Mouse (Mus musculus) liver, embryonic 15.5 days (tissue): ENCODE measurements at regions not wholly inside any gene's neighbourhood (a gene's known extent, or its start where the extent isn't known, plus 50 kb on each side); places are given as distances from the start of the nearest gene placed in this dataset.

Experiments
- ATAC-seq: fragments of 200-750 bp; cut with Nextera tagmentation; 2 replicates; pipeline ENCODE4 v1.8.0; 2017; ENCODE audit warnings: moderate number of reproducible peaks, mild to moderate bottlenecking, moderate library complexity; ENCODE audit not compliant: insufficient read depth
- H3K27ac ChIP-seq: fragments of 300-500 bp; sonication (generic); replicated peaks from 2 replicates; pipeline ENCODE4 v1.5.1; 2015; ENCODE audit warnings: mild to moderate bottlenecking, inconsistent platforms
- H3K27me3 ChIP-seq: fragments of 300-500 bp; sonication (generic); 2 replicates; pipeline ENCODE4 v1.6.1; 2015; ENCODE audit warnings: mild to moderate bottlenecking, inconsistent platforms
- H3K36me3 ChIP-seq: fragments of 300-500 bp; sonication (generic); replicated peaks from 2 replicates; pipeline ENCODE4 v1.6.1; 2015; ENCODE audit warnings: moderate library complexity, mild to moderate bottlenecking, inconsistent platforms
- H3K4me1 ChIP-seq: fragments of 300-500 bp; sonication (generic); replicated peaks from 2 replicates; pipeline ENCODE4 v1.6.1; 2015; ENCODE audit warnings: inconsistent platforms
- H3K4me2 ChIP-seq: fragments of 300-500 bp; sonication (generic); 2 replicates; pipeline ENCODE4 v1.6.1; 2015; ENCODE audit warnings: moderate library complexity, mild to moderate bottlenecking, inconsistent platforms
- H3K4me3 ChIP-seq: fragments of 300-500 bp; sonication (generic); replicated peaks from 2 replicates; pipeline ENCODE4 v1.5.1; 2015; ENCODE audit warnings: mild to moderate bottlenecking, inconsistent platforms
- H3K9ac ChIP-seq: fragments of 300-500 bp; sonication (generic); 2 replicates; pipeline ENCODE4 v1.6.1; 2015; ENCODE audit warnings: moderate library complexity, mild to moderate bottlenecking, inconsistent platforms
- H3K9me3 ChIP-seq: fragments of 300-500 bp; sonication (generic); replicated peaks from 2 replicates; pipeline ENCODE4 v1.6.1; 2016; ENCODE audit warnings: inconsistent platforms
- WGBS: fragments of 180-500 bp; shearing (Covaris S2); methylation state at CpG from one replicate; pipeline ENCODE4 v1.1.7; 2015; ENCODE audit warnings: mixed read lengths; ENCODE audit not compliant: insufficient replicate concordance; 5-methylcytosine and 5-hydroxymethylcytosine counted together

DNA sequence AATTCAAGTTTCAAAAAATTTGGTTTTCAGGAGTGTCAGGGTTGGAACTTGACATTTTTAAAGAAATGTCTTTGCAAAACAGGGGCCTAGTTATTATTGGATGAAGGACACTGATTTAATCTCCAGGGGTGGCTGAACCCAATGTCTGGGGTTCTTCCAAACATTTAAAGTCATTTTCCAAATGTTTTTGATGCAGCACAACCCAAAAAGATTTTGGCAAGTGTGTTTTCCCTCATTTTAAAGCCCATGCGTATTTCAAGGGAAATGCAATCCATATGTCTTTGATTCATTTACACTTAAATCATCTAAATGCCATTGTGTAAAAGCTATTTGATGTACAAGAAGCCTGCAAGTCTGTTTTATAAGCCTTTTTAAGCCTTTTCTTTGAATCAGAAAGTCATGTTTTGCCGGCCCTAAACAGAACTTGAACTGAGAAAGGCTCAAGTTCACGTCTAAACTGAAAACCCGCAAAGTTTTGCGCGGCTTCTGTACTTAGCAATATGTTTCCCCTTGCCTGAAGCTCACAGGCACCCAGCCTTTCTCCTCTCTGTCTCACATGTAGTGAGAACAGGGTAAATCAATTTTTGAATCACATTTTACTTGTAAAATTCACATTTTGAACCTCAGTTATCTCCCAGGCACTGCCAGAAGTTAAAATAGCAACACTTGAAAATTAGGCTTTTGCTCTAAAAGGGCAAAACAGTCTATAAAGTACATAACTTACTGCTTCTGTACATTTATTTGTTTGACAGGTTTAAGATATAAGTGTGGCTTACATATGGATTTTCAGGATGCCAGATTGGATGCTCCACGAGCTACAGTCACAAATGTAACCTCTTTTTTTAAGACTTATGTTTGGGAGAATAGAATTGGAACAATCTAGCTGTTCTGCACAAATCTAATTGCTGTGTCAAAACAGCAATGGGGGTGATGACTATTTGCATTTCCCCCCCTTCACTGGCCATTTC, 370.9 kb upstream of the Mef2c start:
- Histone ChIP-seq H3K27me3 (no peaks in the 10 kb centered on the region), H3K4me1 (no peaks in the 10 kb centered on the region), H3K4me3 (no peak overlapping the region), H3K9me3 (no peaks in the 10 kb centered on the region), H3K27ac (no peak overlapping the region), H3K4me2 (no peak overlapping the region), H3K9ac (no peak overlapping the region), H3K36me3 (no peaks in the 10 kb centered on the region)
- ATAC-seq = no peak
- WGBS = 68% methylated on average over 7 of the region's 7 CpGs

DNA sequence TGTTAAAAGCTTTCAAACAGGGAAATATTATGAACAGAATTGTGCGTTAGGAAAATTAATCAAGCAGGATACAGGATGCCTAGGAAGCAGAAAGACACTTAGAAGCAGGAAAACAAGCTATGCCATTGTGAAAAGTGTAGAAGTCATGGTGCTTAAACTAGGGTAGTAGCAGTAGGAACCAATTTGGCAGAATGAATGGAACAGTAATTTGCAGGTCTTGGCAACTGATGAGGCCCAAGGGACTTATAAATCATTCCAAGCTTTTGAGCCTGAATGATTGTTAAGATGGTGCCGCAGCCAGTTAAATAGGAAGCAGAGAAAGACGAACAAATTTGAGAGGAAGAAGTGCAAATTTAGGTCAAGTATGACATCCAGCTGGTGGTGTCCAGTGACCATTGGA, 360.5 kb upstream of the Mef2c start:
- no peaks in the 10 kb centered on the region for H3K36me3 ChIP-seq
- 71% methylated on average over 3 of the region's 3 CpGs for WGBS
- ATAC-seq = no peak

DNA sequence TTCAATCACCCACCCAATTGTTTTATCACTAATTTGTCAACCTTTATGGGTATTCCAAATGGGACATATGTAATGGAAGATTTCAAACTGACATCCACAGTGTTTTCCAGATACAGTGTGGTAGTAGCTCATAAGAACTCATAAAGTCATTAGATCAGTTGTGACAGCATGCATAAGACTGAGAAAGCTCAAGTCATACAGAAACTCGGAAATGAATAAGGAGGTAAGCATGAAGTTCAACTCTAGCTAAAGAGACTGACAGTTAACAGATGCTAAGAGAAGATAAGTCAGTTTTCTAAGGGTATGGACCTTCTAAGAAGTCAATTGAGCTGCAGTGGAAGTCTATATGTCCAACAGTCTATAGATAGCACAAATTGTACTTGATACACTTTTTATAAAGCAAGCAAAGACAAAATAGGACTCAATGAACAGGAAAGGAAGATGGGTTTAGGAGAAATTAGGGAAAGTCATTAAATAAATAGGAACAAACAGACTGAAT, 349.2 kb upstream of the Mef2c start:
- Histone ChIP-seq H3K27me3 (no peaks in the 10 kb centered on the region), H3K9me3 (no peaks in the 10 kb centered on the region), H3K4me3 (no peak overlapping the region), H3K4me1 (no peaks in the 10 kb centered on the region), H3K27ac (no peak overlapping the region), H3K9ac (no peak overlapping the region), H3K36me3 (no peaks in the 10 kb centered on the region), H3K4me2 (no peak overlapping the region)
- no peak for ATAC-seq
- 21% methylated on average over 1 of the region's 1 CpGs for WGBS

More for the DNA sequence above, 360.5 kb upstream of the Mef2c start:
- Histone ChIP-seq H3K4me1 (no peaks in the 10 kb centered on the region), H3K9ac (no peak overlapping the region), H3K4me2 (no peak overlapping the region), H3K27ac (no peak overlapping the region), H3K4me3 (no peak overlapping the region), H3K9me3 (no peaks in the 10 kb centered on the region), H3K27me3 (no peaks in the 10 kb centered on the region)

DNA sequence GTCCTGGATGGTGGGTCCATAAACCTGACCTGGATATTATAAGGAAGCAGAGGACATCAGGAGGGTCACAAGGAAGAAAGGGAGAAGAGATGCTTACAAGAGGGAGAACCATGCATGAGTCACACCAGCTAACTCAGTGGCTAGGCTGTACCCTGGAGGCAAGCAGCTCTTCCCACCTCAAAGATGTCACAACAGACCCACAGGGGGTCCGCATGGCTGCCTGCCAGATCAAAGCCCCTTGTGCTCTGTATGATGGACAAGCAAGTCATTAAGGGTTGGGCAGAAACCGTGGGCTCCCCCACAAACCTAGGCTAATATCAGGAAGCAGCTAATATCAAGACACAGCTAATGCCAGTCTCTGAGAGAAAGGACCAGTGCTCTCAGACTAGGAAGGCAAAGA, 343.9 kb upstream of the Mef2c start:
- H3K9me3 ChIP-seq = no peaks in the 10 kb centered on the region
- no peak for ATAC-seq
- H3K27ac ChIP-seq = no peak overlapping the region
- H3K27me3 ChIP-seq = no peaks in the 10 kb centered on the region
- whole genome bisulfite sequencing = 61% methylated on average over 2 of the region's 2 CpGs
- no peaks in the 10 kb centered on the region for H3K4me1 ChIP-seq
- no peak overlapping the region for H3K9ac ChIP-seq
- no peak overlapping the region for H3K4me2 ChIP-seq
- no peak overlapping the region for H3K4me3 ChIP-seq
- no peaks in the 10 kb centered on the region for H3K36me3 ChIP-seq

DNA sequence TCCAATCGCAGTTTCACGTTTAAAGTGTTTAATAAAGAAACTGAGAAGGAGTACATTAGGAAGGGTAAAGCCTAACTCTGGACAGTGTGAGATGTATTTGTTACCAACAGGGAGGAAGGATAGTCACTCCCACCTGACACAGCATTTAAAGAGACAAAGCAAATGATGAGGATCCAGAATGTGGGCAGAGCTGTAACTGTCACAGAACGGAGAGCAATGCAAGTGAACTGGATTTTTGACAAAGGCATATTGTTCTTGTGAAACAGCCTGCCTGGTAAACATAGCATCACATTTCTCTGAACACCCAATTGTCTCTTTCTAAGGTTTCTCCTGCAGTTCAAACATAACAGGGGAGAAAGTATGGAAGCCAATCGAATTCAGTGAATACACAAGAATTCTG, 341.1 kb upstream of the Mef2c start:
- Histone ChIP-seq H3K4me3 (no peak overlapping the region), H3K4me2 (no peak overlapping the region), H3K4me1 (no peaks in the 10 kb centered on the region), H3K9ac (no peak overlapping the region), H3K27ac (no peak overlapping the region), H3K9me3 (no peaks in the 10 kb centered on the region), H3K36me3 (no peaks in the 10 kb centered on the region), H3K27me3 (no peaks in the 10 kb centered on the region)
- WGBS = 67% methylated on average over 4 of the region's 4 CpGs
- ATAC-seq = no peak

DNA sequence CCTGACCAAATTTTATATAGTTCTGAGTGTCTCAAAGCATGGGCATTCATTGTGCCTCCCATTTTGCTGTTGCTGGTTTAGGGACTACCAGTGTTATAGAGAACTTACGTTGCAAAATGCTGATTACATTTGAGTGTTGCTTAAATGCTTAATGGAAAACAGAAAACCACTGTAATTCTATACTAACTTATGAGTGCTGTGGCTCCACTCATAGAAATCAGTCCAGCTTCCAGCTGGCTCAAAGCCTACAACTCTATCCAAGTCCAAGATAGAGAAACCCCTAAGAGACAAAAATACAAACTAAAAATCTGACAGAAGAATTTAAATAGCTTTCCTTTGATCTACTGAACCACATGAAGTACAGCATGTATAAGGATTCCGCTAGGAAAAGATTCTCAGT, 328.7 kb upstream of the Mef2c start:
- no peaks in the 10 kb centered on the region for H3K36me3 ChIP-seq

DNA sequence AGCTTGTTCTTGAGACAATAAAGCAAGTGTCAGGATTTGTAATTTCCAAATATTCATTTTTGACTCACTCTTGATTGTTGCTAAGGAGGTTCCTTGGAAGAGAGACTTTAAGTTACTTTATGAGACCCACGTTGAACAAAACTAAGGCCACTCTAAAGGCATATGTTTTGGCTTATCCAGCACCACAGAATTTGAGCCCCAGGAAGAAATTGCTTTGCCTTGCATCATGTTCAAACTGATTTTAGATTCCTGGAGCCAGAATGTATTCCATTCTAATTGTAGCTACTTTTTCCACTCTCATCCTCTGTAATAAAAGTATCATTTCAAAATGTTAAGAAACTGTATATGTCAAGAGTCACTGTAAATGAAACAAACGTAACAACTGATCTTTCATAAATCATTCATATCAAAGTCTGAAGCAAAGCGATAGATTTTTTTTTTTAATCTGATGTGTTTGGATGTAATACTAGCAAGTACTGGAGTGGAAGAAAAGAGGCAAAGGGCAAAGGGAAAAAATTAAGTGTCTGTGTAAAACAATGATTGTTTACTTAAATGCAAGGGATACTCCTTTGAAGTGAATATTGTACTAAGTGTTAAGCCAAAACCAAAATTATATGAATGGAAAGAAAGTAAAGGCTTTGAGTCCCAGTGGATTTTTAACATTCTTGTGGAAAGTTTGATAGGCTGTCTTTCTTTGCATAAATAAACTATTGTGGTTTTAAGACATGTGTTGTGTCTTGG, 301.7 kb upstream of the Mef2c start:
- Histone ChIP-seq H3K27ac (no peak overlapping the region), H3K4me1 (no peaks in the 10 kb centered on the region), H3K9ac (no peak overlapping the region), H3K4me3 (no peak overlapping the region), H3K36me3 (no peaks in the 10 kb centered on the region), H3K9me3 (no peaks in the 10 kb centered on the region), H3K4me2 (no peak overlapping the region), H3K27me3 (no peaks in the 10 kb centered on the region)
- no peak for ATAC-seq
- WGBS = 61% methylated on average over 3 of the region's 3 CpGs

More for the DNA sequence above, 328.7 kb upstream of the Mef2c start:
- no peaks in the 10 kb centered on the region for H3K27me3 ChIP-seq
- no peak overlapping the region for H3K9ac ChIP-seq
- no peaks in the 10 kb centered on the region for H3K9me3 ChIP-seq
- H3K4me1 ChIP-seq = no peaks in the 10 kb centered on the region
- H3K4me3 ChIP-seq = no peak overlapping the region
- ATAC-seq = no peak
- H3K4me2 ChIP-seq = no peak overlapping the region
- 61% methylated on average over 2 of the region's 2 CpGs for WGBS
- H3K27ac ChIP-seq = no peak overlapping the region

DNA sequence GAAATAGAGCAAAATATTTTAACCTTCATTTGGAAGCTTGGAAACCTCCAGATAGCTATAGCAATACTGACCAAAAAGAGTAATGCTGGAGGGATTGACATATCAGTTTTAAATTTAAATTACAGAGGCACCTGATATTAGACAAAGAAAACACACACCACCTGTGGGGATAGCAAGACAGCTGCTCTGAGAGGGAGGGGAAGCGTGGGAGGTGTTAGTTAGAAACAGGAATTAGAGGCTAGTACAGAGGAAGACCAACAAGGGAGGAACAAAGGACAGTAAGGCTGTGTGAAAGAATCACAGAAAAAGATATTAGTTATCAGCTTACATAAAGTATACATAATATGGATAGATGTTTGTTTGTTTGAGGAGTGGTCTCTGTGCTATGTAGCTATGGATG, 297.2 kb upstream of the Mef2c start:
- no peak overlapping the region for H3K4me2 ChIP-seq
- H3K27ac ChIP-seq = no peak overlapping the region
- H3K4me3 ChIP-seq = no peak overlapping the region
- no peaks in the 10 kb centered on the region for H3K4me1 ChIP-seq
- 63% methylated on average over 1 of the region's 1 CpGs for WGBS
- no peak for ATAC-seq
- H3K9me3 ChIP-seq = no peaks in the 10 kb centered on the region
- H3K9ac ChIP-seq = no peak overlapping the region
- no peaks in the 10 kb centered on the region for H3K36me3 ChIP-seq
- H3K27me3 ChIP-seq = no peaks in the 10 kb centered on the region

DNA sequence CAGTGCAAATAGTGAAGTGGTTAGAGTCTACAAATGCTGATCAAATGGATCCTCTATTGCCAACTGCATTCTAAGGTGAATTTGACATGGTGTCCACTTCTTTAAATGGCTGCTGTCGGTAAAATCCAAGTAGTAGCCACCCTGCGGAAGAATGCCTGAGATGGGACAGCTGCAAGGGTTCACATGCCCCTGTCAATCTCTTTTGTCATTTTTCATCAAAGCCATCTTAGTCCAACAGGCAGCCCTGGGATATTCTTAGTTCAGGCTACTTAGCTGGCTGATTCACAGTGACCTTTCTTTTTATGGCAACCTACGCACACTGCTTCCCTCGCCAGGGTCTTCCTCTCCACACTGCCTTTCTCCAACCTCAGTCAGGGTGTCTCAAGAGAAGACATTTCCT, 296.3 kb upstream of the Mef2c start:
- no peaks in the 10 kb centered on the region for H3K27me3 ChIP-seq
- H3K4me3 ChIP-seq = no peak overlapping the region
- ATAC-seq = no peak
- H3K9me3 ChIP-seq = no peaks in the 10 kb centered on the region
- H3K36me3 ChIP-seq = no peaks in the 10 kb centered on the region
- H3K27ac ChIP-seq = no peak overlapping the region
- H3K9ac ChIP-seq = no peak overlapping the region
- H3K4me2 ChIP-seq = no peak overlapping the region
- H3K4me1 ChIP-seq = no peaks in the 10 kb centered on the region
- WGBS = 79% methylated on average over 4 of the region's 4 CpGs

DNA sequence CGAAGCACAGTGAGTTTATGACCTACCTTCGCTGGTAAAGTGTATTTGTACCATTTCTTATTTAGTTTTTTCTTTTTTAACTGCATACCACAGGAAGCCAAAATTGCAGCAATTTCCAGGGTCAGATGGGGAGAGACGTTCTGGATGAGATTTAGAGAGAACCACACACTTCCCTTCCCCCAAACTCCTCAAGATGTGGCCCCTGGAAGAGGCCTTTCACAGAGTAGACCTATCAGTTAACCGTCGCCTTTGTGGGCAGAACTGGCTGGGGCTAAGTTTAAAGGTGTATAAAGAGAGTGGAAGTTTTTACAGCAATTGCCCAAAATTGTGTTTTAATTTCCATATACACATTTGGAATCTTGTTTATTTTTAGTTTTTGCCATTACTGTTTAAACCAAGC, 295.7 kb upstream of the Mef2c start:
- Histone ChIP-seq H3K27me3 (no peaks in the 10 kb centered on the region), H3K4me1 (no peaks in the 10 kb centered on the region), H3K27ac (no peak overlapping the region), H3K4me3 (no peak overlapping the region), H3K36me3 (no peaks in the 10 kb centered on the region), H3K9me3 (no peaks in the 10 kb centered on the region), H3K9ac (no peak overlapping the region), H3K4me2 (no peak overlapping the region)
- 34% methylated on average over 5 of the region's 5 CpGs for WGBS
- ATAC-seq = no peak

DNA sequence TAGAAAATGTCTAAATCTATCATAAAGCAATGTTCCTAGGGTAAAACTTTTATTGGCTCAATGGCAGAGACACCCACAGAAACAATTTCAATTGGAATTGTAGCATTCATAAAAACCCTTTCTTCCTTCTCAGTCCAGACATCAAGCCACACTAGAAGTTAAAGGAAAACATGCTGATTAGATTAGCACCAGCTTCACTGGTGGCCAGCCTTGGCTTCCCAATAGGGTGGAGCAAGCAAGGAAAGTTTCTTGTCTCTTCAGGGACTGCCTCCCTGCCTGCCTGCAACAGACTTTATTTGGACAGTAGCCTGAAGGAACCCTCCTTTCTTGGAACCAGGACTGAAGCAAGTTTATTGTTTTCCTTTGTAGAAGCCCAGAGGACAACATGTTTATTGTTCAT, 289.0 kb upstream of the Mef2c start:
- no peak overlapping the region for H3K9ac ChIP-seq
- H3K36me3 ChIP-seq = no peaks in the 10 kb centered on the region
- H3K27me3 ChIP-seq = no peaks in the 10 kb centered on the region
- ATAC-seq = no peak
- H3K4me3 ChIP-seq = no peak overlapping the region
- no peak overlapping the region for H3K27ac ChIP-seq
- H3K9me3 ChIP-seq = no peaks in the 10 kb centered on the region
- peaks cover 4% of the 10 kb centered on the region; the same call in 1 of the 2 replicates for H3K4me1 ChIP-seq
- no peak overlapping the region for H3K4me2 ChIP-seq
